Mouse (Mus musculus): Measurements from ENCODE around the gene Bicd1.

Bicd1 gene

GRCm38 (mm10) chr6:149565720-149566498, 157.2 kb downstream of the Bicd1 start:
- DNase-seq (ENCODE audit: low read depth in 1 of 2, low spot score in 2 of 2): no peak

- DNase-seq (ENCODE audit: low read depth in 1 of 2, low spot score in 2 of 2): no peak
Measured at GRCm38 (mm10) chr6:149567219-149567618, 158.5 kb downstream of the Bicd1 start.

GRCm38 (mm10) chr6:149574288-149574687, 165.6 kb downstream of the Bicd1 start:
- DNase-seq (ENCODE audit: low read depth in 1 of 2, low spot score in 2 of 2): no peak

- DNase-seq (ENCODE audit: low read depth in 1 of 2, low spot score in 2 of 2): no peak
Measured at GRCm38 (mm10) chr6:149580053-149580452, 171.4 kb downstream of the Bicd1 start.

- DNase-seq (ENCODE audit: low read depth in 1 of 2, low spot score in 2 of 2): no peak
Measured at GRCm38 (mm10) chr6:149585708-149586504, 177.2 kb downstream of the Bicd1 start.

All from monocyte, adult 2 months (primary cell).